Mouse (Mus musculus): ENCODE data around the gene Prr14. TPM values are rescaled to one million over a fixed set of nuclear protein-coding genes. Genes with fewer than 3 reads are reported as not detected.
"Not testable (repeated sequence)": the region's sequence is repeated elsewhere in the genome, so short reads cannot be mapped to it uniquely, and the experiment has no call there.

Gene Prr14
- polyA plus RNA-seq (2015; fragmentation: Nextera tagmentation; extraction: Ambion mirVana) = 36.0 and 47.4 TPM in 2 replicates

- H3K36me3 ChIP-seq = peaks cover 82% of the 10 kb centered on the region
- 96% methylated on average over 8 of the region's 8 CpGs for WGBS
- not testable (repeated sequence) for H3K9me3 ChIP-seq (replicated peaks); H3K4me3 ChIP-seq (replicated peaks); H3K9ac ChIP-seq; H3K27ac ChIP-seq; H3K4me2 ChIP-seq; ATAC-seq (replicated peaks; ENCODE audit: low FRiP score); H3K27me3 ChIP-seq; H3K4me1 ChIP-seq
Measured at GRCm38 (mm10) chr7:127459311-127459710, at the start of gene Prr14. Gene Prr14 (plus strand): TSS chr7:127459611.

GRCm38 (mm10) chr7:127411418-127411817 lies 48.0 kb upstream of the Prr14 start:
- peaks cover 5% of the 10 kb centered on the region; the same call in 1 of the 2 replicates for H3K4me1 ChIP-seq
- H3K36me3 ChIP-seq = no peaks in the 10 kb centered on the region
- H3K9me3 ChIP-seq (replicated peaks) = no peaks in the 10 kb centered on the region
- no peak overlapping the region for H3K4me2 ChIP-seq
- H3K27ac ChIP-seq = no peak overlapping the region
- H3K9ac ChIP-seq = no peak overlapping the region
- no peaks in the 10 kb centered on the region for H3K27me3 ChIP-seq
- no peak for ATAC-seq (replicated peaks; ENCODE audit: low FRiP score)
- 78% methylated on average over 2 of the region's 2 CpGs for WGBS
- H3K4me3 ChIP-seq (replicated peaks) = no peak overlapping the region

- Histone ChIP-seq H3K9me3 (replicated peaks) (no peaks in the 10 kb centered on the region), H3K27me3 (peaks cover 14% of the 10 kb centered on the region), H3K4me3 (replicated peaks) (peak within 1 kb of the TSS; percentile 85), H3K4me1 (peaks cover 16% of the 10 kb centered on the region), H3K4me2 (peak within 1 kb of the TSS; percentile 94), H3K27ac (peak within 1 kb of the TSS; percentile 78), H3K9ac (peak within 1 kb of the TSS; percentile 89), H3K36me3 (peaks cover 27% of the 10 kb centered on the region)
- under 1% methylated on average over 48 of the region's 48 CpGs for WGBS
- ATAC-seq (replicated peaks; ENCODE audit: low FRiP score) = peak; percentile 96
Measured at GRCm38 (mm10) chr7:127421388-127422191, 37.8 kb upstream of the Prr14 start, which contains the start of gene Zfp688. Gene Zfp688 (minus strand): TSS chr7:127422068.

- Histone ChIP-seq H3K4me3 (replicated peaks) (peak overlapping the region; percentile 85), H3K9me3 (replicated peaks) (no peaks in the 10 kb centered on the region), H3K27ac (no peak overlapping the region), H3K36me3 (peaks cover 26% of the 10 kb centered on the region), H3K27me3 (peaks cover 14% of the 10 kb centered on the region), H3K9ac (peak overlapping the region; percentile 89; the same call in 1 of the 2 replicates), H3K4me1 (peaks cover 16% of the 10 kb centered on the region), H3K4me2 (peak overlapping the region; percentile 94)
- WGBS = 1% methylated on average over 15 of the region's 15 CpGs
- peak; percentile 50; the same call in 1 of the 2 replicates for ATAC-seq (replicated peaks; ENCODE audit: low FRiP score)
Measured at GRCm38 (mm10) chr7:127422247-127422646, 37.2 kb upstream of the Prr14 start.

GRCm38 (mm10) chr7:127425291-127425690 lies 34.1 kb upstream of the Prr14 start:
- ATAC-seq (replicated peaks; ENCODE audit: low FRiP score) = no peak
- Histone ChIP-seq H3K36me3 (no peaks in the 10 kb centered on the region), H3K27ac (no peak overlapping the region), H3K9me3 (replicated peaks) (no peaks in the 10 kb centered on the region), H3K4me1 (peaks cover 16% of the 10 kb centered on the region), H3K27me3 (peaks cover 14% of the 10 kb centered on the region), H3K4me3 (replicated peaks) (no peak overlapping the region), H3K9ac (no peak overlapping the region), H3K4me2 (no peak overlapping the region)
- WGBS = 91% methylated on average over 3 of the region's 3 CpGs

GRCm38 (mm10) chr7:127425911-127426310 lies 33.5 kb upstream of the Prr14 start:
- H3K4me2 ChIP-seq = no peak overlapping the region
- ATAC-seq (replicated peaks; ENCODE audit: low FRiP score) = no peak
- H3K4me1 ChIP-seq = peaks cover 12% of the 10 kb centered on the region
- 88% methylated on average over 2 of the region's 2 CpGs for WGBS
- H3K9me3 ChIP-seq (replicated peaks) = no peaks in the 10 kb centered on the region
- H3K9ac ChIP-seq = no peak overlapping the region
- no peaks in the 10 kb centered on the region for H3K36me3 ChIP-seq
- no peak overlapping the region for H3K4me3 ChIP-seq (replicated peaks)
- no peak overlapping the region for H3K27ac ChIP-seq
- peaks cover 14% of the 10 kb centered on the region for H3K27me3 ChIP-seq

GRCm38 (mm10) chr7:127426354-127426753 lies 33.1 kb upstream of the Prr14 start:
- no peak for ATAC-seq (replicated peaks; ENCODE audit: low FRiP score)
- Histone ChIP-seq H3K27me3 (peaks cover 14% of the 10 kb centered on the region), H3K4me3 (replicated peaks) (no peak overlapping the region), H3K9ac (no peak overlapping the region), H3K36me3 (no peaks in the 10 kb centered on the region), H3K4me2 (no peak overlapping the region), H3K4me1 (peaks cover 8% of the 10 kb centered on the region), H3K9me3 (replicated peaks) (no peaks in the 10 kb centered on the region), H3K27ac (no peak overlapping the region)
- 68% methylated on average over 3 of the region's 3 CpGs for WGBS

GRCm38 (mm10) chr7:127435206-127435605 lies 24.2 kb upstream of the Prr14 start:
- Histone ChIP-seq H3K9ac (no peak overlapping the region), H3K4me2 (no peak overlapping the region), H3K36me3 (no peaks in the 10 kb centered on the region), H3K27ac (no peak overlapping the region), H3K9me3 (replicated peaks) (peaks cover 10% of the 10 kb centered on the region), H3K4me1 (no peaks in the 10 kb centered on the region), H3K4me3 (replicated peaks) (no peak overlapping the region), H3K27me3 (0 out of 2 replicates have a peak, but pooled peaks cover 6% of the 10 kb centered on the region)
- WGBS = 88% methylated on average over 4 of the region's 4 CpGs
- no peak for ATAC-seq (replicated peaks; ENCODE audit: low FRiP score)

GRCm38 (mm10) chr7:127437724-127438123 lies 21.7 kb upstream of the Prr14 start:
- peaks cover 14% of the 10 kb centered on the region for H3K36me3 ChIP-seq
- no peak overlapping the region for H3K4me3 ChIP-seq (replicated peaks)
- H3K9me3 ChIP-seq (replicated peaks) = peaks cover 10% of the 10 kb centered on the region
- 0 out of 2 replicates have a peak, but pooled peaks cover 2% of the 10 kb centered on the region for H3K27me3 ChIP-seq
- H3K4me1 ChIP-seq = no peaks in the 10 kb centered on the region
- H3K27ac ChIP-seq = no peak overlapping the region
- H3K9ac ChIP-seq = no peak overlapping the region
- ATAC-seq (replicated peaks; ENCODE audit: low FRiP score) = no peak
- WGBS = 88% methylated on average over 3 of the region's 3 CpGs
- no peak overlapping the region for H3K4me2 ChIP-seq

GRCm38 (mm10) chr7:127443976-127444375 lies 15.4 kb upstream of the Prr14 start:
- H3K4me3 ChIP-seq (replicated peaks) = no peak overlapping the region
- WGBS = 91% methylated on average over 20 of the region's 20 CpGs

GRCm38 (mm10) chr7:127448521-127449300 lies 10.7 kb upstream of the Prr14 start, which contains the start of gene Zfp689:
Gene Zfp689 (minus strand): TSS chr7:127449158.
- under 1% methylated on average over 54 of the region's 54 CpGs for whole genome bisulfite sequencing
- peak; percentile 91 for ATAC-seq (replicated peaks; ENCODE audit: low FRiP score)
- Histone ChIP-seq H3K4me2 (peak within 1 kb of the TSS; percentile 77), H3K9ac (peak within 1 kb of the TSS; percentile 91), H3K27ac (peak within 1 kb of the TSS; percentile 94), H3K27me3 (no peaks in the 10 kb centered on the region), H3K9me3 (replicated peaks) (no peaks in the 10 kb centered on the region), H3K4me1 (peaks cover 44% of the 10 kb centered on the region), H3K4me3 (replicated peaks) (peak within 1 kb of the TSS; percentile 77), H3K36me3 (peaks cover 51% of the 10 kb centered on the region)

More at GRCm38 (mm10) chr7:127443976-127444375, 15.4 kb upstream of the Prr14 start:
- H3K36me3 ChIP-seq = peaks cover 54% of the 10 kb centered on the region
- no peak overlapping the region for H3K4me2 ChIP-seq
- ATAC-seq (replicated peaks; ENCODE audit: low FRiP score) = no peak
- no peaks in the 10 kb centered on the region for H3K27me3 ChIP-seq
- peaks cover 7% of the 10 kb centered on the region for H3K4me1 ChIP-seq
- H3K9me3 ChIP-seq (replicated peaks) = no peaks in the 10 kb centered on the region
- H3K27ac ChIP-seq = no peak overlapping the region
- H3K9ac ChIP-seq = no peak overlapping the region

GRCm38 (mm10) chr7:127449966-127450365 lies 9.4 kb upstream of the Prr14 start:
- Histone ChIP-seq H3K36me3 (peaks cover 44% of the 10 kb centered on the region), H3K4me3 (replicated peaks) (peak overlapping the region; percentile 77), H3K4me1 (peaks cover 44% of the 10 kb centered on the region), H3K27ac (peak overlapping the region; percentile 71; the same call in 1 of the 2 replicates), H3K4me2 (peak overlapping the region; percentile 77), H3K9me3 (replicated peaks) (no peaks in the 10 kb centered on the region), H3K9ac (peak overlapping the region; percentile 55), H3K27me3 (no peaks in the 10 kb centered on the region)
- no peak for ATAC-seq (replicated peaks; ENCODE audit: low FRiP score)
- WGBS = 73% methylated on average over 7 of the region's 7 CpGs
